Mouse (Mus musculus) forebrain, embryonic 12.5 days (tissue): ENCODE measurements around the gene Olfr1301. TPM values are rescaled to one million over a fixed set of nuclear protein-coding genes. Genes with fewer than 3 reads are reported as not detected.

ENCODE experiments used
- ATAC-seq: fragments of 200-750 bp; cut with Nextera tagmentation; 2 replicates; pipeline ENCODE4 v1.8.0; 2017; ENCODE audit warnings: moderate TSS enrichment; ENCODE audit not compliant: low FRiP score
- H3K27ac ChIP-seq: fragments of 300-500 bp; sonication (generic); 2 replicates; pipeline ENCODE4 v1.5.1; 2016; ENCODE audit warnings: mild to moderate bottlenecking
- H3K27me3 ChIP-seq: fragments of 300-500 bp; sonication (generic); 2 replicates; pipeline ENCODE4 v1.6.1; 2016; ENCODE audit warnings: mild to moderate bottlenecking
- H3K36me3 ChIP-seq: fragments of 300-500 bp; sonication (generic); replicated peaks from 2 replicates; pipeline ENCODE4 v1.6.1; 2016; ENCODE audit warnings: mild to moderate bottlenecking
- H3K4me1 ChIP-seq: fragments of 300-500 bp; sonication (generic); 2 replicates; pipeline ENCODE4 v1.6.1; 2016
- H3K4me2 ChIP-seq: fragments of 300-500 bp; sonication (generic); 2 replicates; pipeline ENCODE4 v1.6.1; 2016; ENCODE audit warnings: mild to moderate bottlenecking, moderate library complexity
- H3K4me3 ChIP-seq: fragments of 300-500 bp; sonication (generic); replicated peaks from 2 replicates; pipeline ENCODE4 v1.5.1; 2016; ENCODE audit warnings: mild to moderate bottlenecking
- H3K9ac ChIP-seq: fragments of 300-500 bp; sonication (generic); 2 replicates; pipeline ENCODE4 v1.6.1; 2016; ENCODE audit warnings: mild to moderate bottlenecking
- H3K9me3 ChIP-seq: fragments of 300-500 bp; sonication (generic); 2 replicates; pipeline ENCODE4 v1.6.1; 2016
- WGBS: fragments of 180-500 bp; shearing (Covaris S2); methylation state at CpG from one replicate; pipeline ENCODE4 v1.1.7; 2016; 5-methylcytosine and 5-hydroxymethylcytosine counted together
- polyA plus RNA-seq: library from polyadenylated mRNA; unstranded; fragments of >200 nt; fragmentation: Nextera tagmentation; extraction: Ambion mirVana; gene quantifications from 2 replicates; pipeline ENCODE4 v1.2.1, GENCODE M21; 2016

The Olfr1301 gene
- polyA plus RNA-seq = not detected in 2 replicates

DNA sequence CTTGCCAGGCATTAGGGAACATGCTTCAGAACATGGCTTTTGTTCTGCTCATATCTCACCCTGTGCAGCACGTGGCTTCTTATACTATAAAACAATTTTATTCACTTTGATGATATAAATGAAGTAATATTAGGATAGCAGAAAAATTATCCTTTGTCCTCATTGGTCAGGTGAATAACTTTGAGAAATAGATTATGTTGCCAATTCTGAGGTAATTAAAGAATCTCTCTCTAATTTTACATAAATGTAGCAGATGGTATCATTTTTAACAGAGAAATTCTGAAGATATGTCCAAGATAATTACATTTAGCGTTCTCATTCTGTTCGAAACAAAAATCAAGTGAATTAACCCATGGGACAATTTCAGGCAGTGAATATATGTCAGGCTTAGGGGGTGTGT is at the start of gene Olfr1301:
TSS of gene Olfr1301 (plus strand) at position 301 of the 400 bp plus-strand sequence.
- Histone ChIP-seq H3K4me3 (no peak within 1 kb of the TSS), H3K4me2 (no peak within 1 kb of the TSS), H3K36me3 (no peaks in the 10 kb centered on the region), H3K4me1 (no peaks in the 10 kb centered on the region), H3K27ac (no peak within 1 kb of the TSS), H3K9me3 (no peaks in the 10 kb centered on the region), H3K27me3 (no peaks in the 10 kb centered on the region), H3K9ac (no peak within 1 kb of the TSS)
- WGBS = 92% methylated on average over 3 of the region's 3 CpGs
- ATAC-seq = no peak

DNA sequence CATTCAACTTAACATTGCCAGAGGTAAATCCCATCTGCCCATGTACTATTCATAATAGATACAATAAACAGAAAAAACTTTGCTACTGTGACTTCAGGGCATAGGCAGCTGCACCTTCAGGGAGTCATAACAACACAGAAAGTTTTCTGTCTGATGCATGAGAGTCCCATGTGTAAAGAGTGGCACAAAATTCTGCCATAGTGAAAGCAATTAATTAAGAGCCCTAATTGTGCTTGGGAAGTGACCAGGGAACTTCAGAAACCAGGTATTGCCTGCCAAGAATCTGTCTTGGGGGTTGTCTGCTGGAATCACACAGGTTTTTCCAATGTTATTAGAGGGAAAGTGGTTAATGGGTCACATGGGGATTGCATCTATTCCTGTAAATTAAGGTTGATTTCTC is 24.1 kb upstream of the Olfr1301 start:
- H3K4me3 ChIP-seq = no peak overlapping the region
- H3K27ac ChIP-seq = no peak overlapping the region
- H3K4me1 ChIP-seq = no peaks in the 10 kb centered on the region
- no peaks in the 10 kb centered on the region for H3K9me3 ChIP-seq
- H3K9ac ChIP-seq = no peak overlapping the region
- H3K4me2 ChIP-seq = no peak overlapping the region
- ATAC-seq = no peak; the same call in 1 of the 2 replicates
- no peaks in the 10 kb centered on the region for H3K36me3 ChIP-seq
- H3K27me3 ChIP-seq = no peaks in the 10 kb centered on the region

DNA sequence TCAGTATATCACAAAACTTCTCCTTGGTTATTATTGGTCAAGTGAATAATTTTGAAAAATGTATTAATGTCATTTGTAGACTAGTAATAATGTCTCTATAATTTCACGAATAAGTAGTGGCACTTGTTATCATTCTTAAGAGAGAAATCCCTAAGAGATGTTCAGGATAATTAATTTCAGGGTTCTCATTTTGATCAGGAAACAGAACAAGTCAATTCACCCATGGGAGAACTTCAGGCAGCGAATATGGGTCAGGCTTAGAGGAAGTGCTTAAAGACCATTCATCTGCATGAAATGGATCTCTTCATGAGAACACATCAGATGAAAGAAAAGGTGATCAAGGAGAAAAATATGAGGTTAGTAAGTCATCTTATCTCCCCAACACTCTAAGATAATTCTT is 26.3 kb downstream of the Olfr1301 start, which contains the start of gene Olfr1302:
TSS of gene Olfr1302 (plus strand) at position 301 of the 400 bp plus-strand sequence.
- Histone ChIP-seq H3K4me1 (no peaks in the 10 kb centered on the region), H3K9ac (no peak within 1 kb of the TSS), H3K27ac (no peak within 1 kb of the TSS), H3K4me3 (no peak within 1 kb of the TSS), H3K9me3 (no peaks in the 10 kb centered on the region), H3K36me3 (no peaks in the 10 kb centered on the region), H3K4me2 (no peak within 1 kb of the TSS), H3K27me3 (no peaks in the 10 kb centered on the region)
- ATAC-seq = no peak
- 87% methylated on average over 2 of the region's 2 CpGs for WGBS

Other genes starting within 250 kb of the Olfr1301 start
- gene Olfr1293-ps, start 225.8 kb upstream of the Olfr1301 start, polyA plus RNA-seq = not detected in 2 replicates
- gene Olfr1294, start 210.7 kb upstream of the Olfr1301 start, polyA plus RNA-seq = not detected in 2 replicates
- gene Olfr1295, start 181.3 kb upstream of the Olfr1301 start, polyA plus RNA-seq = not detected in 2 replicates
- not detected in 2 replicates for gene Olfr1297, start 124.5 kb upstream of the Olfr1301 start, polyA plus RNA-seq
- gene Olfr1298, start 101.8 kb upstream of the Olfr1301 start, polyA plus RNA-seq = not detected in 2 replicates
- not detected in 2 replicates for gene Olfr1299, start 89.6 kb upstream of the Olfr1301 start, polyA plus RNA-seq
- not detected in 2 replicates for gene Olfr1302, start 26.4 kb downstream of the Olfr1301 start, polyA plus RNA-seq
- gene Olfr1303, start 69.3 kb downstream of the Olfr1301 start, polyA plus RNA-seq = not detected in 2 replicates
- not detected in 2 replicates for gene Olfr1305, start 126.1 kb downstream of the Olfr1301 start, polyA plus RNA-seq
- not detected in 2 replicates for gene Olfr1306, start 165.3 kb downstream of the Olfr1301 start, polyA plus RNA-seq
- not detected in 2 replicates for gene Olfr1307, start 198.4 kb downstream of the Olfr1301 start, polyA plus RNA-seq
- not detected in 2 replicates for gene Olfr1308, start 213.9 kb downstream of the Olfr1301 start, polyA plus RNA-seq
- gene Olfr1309, start 239.3 kb downstream of the Olfr1301 start, polyA plus RNA-seq = not detected in 2 replicates